Mouse (Mus musculus): ENCODE results near the gene Rnf207. TPM values are rescaled to one million over a fixed set of nuclear protein-coding genes. Genes with fewer than 3 reads are reported as not detected.
A peak's percentile ranks its signal among the peaks of the same experiment; 100 is the strongest.

Rnf207 gene
- total RNA-seq, 2 experiments from 2014 or later: 3.1 to 4.0 TPM

- DNase-seq (ENCODE audit: low spot score in 2 of 2): no peak
These were observed 22.9 kb downstream of the Rnf207 start for GRCm38 (mm10) chr4:152295916-152296315.

GRCm38 (mm10) chr4:152294188-152294929 is 24.4 kb downstream of the Rnf207 start:
- no peak for DNase-seq (ENCODE audit: low spot score in 2 of 2)

GRCm38 (mm10) chr4:152292102-152292765 is 26.6 kb downstream of the Rnf207 start:
- no peak for DNase-seq (ENCODE audit: low spot score in 2 of 2)

GRCm38 (mm10) chr4:152291562-152291961 is 27.2 kb downstream of the Rnf207 start, which contains the start of gene Hes3:
TSS of gene Hes3 (minus strand) at chr4:152291662.
- DNase-seq (ENCODE audit: low spot score in 2 of 2): no peak

- no peak for DNase-seq (ENCODE audit: low spot score in 2 of 2)
These were observed 27.8 kb downstream of the Rnf207 start for GRCm38 (mm10) chr4:152290991-152291390.

GRCm38 (mm10) chr4:152290385-152290784 is 28.4 kb downstream of the Rnf207 start:
- no peak for DNase-seq (ENCODE audit: low spot score in 2 of 2)

- DNase-seq (ENCODE audit: low spot score in 2 of 2): no peak
These were observed 30.3 kb downstream of the Rnf207 start for GRCm38 (mm10) chr4:152288398-152288945.

- no peak for DNase-seq (ENCODE audit: low spot score in 2 of 2)
These were observed 31.3 kb downstream of the Rnf207 start for GRCm38 (mm10) chr4:152287317-152288120.

- peak; percentile 62 to 70 for DNase-seq (ENCODE audit: low spot score in 2 of 2)
These were observed 31.9 kb downstream of the Rnf207 start for GRCm38 (mm10) chr4:152286887-152287286.

GRCm38 (mm10) chr4:152286183-152286582 is 32.6 kb downstream of the Rnf207 start:
- no peak for DNase-seq (ENCODE audit: low spot score in 2 of 2)

GRCm38 (mm10) chr4:152285505-152285904 is 33.3 kb downstream of the Rnf207 start:
- peak in 1 of 2 experiments; percentile 60 for DNase-seq (ENCODE audit: low spot score in 2 of 2)

- peak; percentile 91 to 92 for DNase-seq (ENCODE audit: low spot score in 2 of 2)
These were observed 35.4 kb downstream of the Rnf207 start for GRCm38 (mm10) chr4:152283186-152283950.

- no peak for DNase-seq (ENCODE audit: low spot score in 2 of 2)
These were observed 36.1 kb downstream of the Rnf207 start for GRCm38 (mm10) chr4:152282721-152283120.

GRCm38 (mm10) chr4:152281601-152282000 is 37.2 kb downstream of the Rnf207 start:
- DNase-seq (ENCODE audit: low spot score in 2 of 2): no peak

GRCm38 (mm10) chr4:152278986-152279385 is 39.8 kb downstream of the Rnf207 start:
- DNase-seq (ENCODE audit: low spot score in 2 of 2): peak in 1 of 2 experiments; percentile 52

- DNase-seq (ENCODE audit: low spot score in 2 of 2): no peak
These were observed 40.9 kb downstream of the Rnf207 start for GRCm38 (mm10) chr4:152277916-152278315.

- peak; percentile 58 to 59 for DNase-seq (ENCODE audit: low spot score in 2 of 2)
These were observed 42.1 kb downstream of the Rnf207 start for GRCm38 (mm10) chr4:152276389-152277347.

- DNase-seq (ENCODE audit: low spot score in 2 of 2): no peak
These were observed 44.1 kb downstream of the Rnf207 start for GRCm38 (mm10) chr4:152274681-152275131.

- DNase-seq (ENCODE audit: low spot score in 2 of 2): peak; percentile 41 to 70
These were observed 45.1 kb downstream of the Rnf207 start, which contains the start of gene Gpr153 for GRCm38 (mm10) chr4:152273621-152274236. TSS of gene Gpr153 (plus strand) at chr4:152274232.

Data from layer of hippocampus, postnatal 10 days (tissue).